Mouse (Mus musculus): ENCODE results near the gene Timm13.
A peak's percentile ranks its signal among the peaks of the same experiment; 100 is the strongest.

The Timm13 gene

DNA sequence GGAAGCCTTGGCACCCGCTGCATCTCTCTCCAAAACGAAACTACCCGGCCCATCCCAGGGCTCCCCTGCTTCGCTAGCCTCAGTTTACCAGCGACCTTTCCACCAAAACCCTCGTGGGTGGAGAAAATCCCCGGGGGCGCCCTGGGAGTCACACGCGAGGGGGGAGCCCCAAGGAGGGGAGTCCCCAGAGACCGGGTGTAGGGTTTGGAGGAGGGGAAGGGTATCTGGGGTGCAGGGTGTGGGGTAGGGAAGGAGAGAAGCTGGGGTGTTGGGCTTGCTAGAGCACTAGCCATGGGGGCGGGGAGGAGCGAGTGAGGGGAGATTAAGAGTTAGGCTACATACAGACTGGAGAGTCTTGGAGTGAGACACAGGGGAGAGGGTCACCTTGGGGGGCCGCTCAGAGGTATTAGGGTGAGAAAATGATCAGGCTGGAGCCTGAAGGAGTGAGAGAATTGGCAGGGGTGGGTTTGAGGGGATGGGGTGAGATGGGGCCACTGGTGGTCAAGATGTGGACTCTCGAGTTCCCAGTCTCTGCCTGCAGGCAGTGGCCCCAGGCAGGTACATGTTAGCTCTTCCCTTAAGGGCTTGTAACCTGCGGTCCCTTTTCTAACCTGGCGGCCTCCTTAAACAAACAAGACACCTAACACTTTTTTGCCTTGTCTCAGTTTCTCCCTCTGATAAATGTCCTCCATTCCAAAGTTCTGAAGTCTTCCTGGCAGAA is 32.1 kb upstream of the Timm13 start:
- DNase-seq (ENCODE audit: low spot score in 2 of 2): no peak

DNA sequence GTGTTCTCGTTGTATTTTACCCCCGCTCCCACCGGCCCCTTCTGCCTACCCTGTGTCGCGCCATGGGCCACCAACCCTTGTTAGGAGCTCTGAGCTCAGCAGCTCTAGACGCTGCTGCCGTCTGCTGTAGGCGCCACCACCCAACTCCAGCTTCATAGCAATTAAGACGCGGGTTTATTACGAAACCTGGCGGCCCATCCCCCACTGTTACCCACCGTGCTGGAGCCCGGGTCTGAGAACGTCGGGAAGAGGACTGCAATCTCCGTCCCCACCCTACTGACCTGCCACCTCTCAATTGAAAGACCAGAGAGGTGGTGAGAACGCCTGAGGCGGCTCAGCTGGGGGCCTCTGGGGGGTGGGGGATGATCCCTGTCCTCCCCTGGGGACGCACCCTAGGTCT is 31.4 kb upstream of the Timm13 start:
- peak in 1 of 2 experiments; percentile 70 for DNase-seq (ENCODE audit: low spot score in 2 of 2)

DNA sequence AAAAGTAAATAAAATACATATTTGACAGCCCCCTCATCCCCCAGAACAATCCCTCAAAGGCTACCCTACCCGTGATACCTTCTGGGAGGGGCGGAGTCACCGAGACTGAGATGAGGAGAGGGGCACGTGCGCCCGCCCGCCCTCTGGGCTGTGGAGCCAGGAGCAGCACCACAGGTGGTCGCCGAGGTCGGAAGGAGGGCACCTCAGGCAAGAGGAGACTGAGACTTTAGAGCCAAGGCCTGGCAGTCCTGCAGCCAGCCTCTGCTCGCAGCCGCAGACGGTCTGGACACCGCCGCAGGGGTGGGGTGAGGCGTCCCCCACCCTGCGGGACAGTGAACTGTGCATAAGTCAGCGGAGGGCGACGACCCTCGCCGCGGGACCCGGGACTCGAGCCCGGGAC is 30.9 kb upstream of the Timm13 start:
- DNase-seq (ENCODE audit: low spot score in 2 of 2): no peak

DNA sequence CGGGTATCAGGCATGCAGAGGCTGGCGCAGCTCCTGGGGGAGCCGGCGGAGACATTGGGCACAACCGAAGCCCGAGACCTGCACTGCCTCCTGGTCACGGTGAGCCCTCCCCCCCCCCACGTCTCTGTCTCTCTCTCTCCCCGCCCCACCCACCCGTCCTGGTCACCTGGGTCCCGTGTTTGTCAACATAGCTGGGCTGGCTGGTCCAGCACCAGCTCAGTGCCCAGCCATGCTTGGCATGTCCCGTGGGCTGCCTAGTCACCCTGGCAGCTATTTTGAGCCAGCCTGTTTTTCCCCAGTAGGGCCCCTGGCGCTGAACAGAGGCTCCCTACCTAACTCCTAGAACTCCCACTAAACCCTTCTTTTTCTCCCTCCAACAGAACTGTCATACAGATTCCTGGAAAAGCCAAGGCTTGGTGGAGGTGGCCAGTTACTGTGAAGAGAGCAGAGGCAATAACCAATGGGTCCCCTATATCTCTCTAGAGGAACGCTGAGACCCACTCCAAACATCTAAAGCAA is 30.4 kb upstream of the Timm13 start:
- DNase-seq (ENCODE audit: low spot score in 2 of 2): no peak

DNA sequence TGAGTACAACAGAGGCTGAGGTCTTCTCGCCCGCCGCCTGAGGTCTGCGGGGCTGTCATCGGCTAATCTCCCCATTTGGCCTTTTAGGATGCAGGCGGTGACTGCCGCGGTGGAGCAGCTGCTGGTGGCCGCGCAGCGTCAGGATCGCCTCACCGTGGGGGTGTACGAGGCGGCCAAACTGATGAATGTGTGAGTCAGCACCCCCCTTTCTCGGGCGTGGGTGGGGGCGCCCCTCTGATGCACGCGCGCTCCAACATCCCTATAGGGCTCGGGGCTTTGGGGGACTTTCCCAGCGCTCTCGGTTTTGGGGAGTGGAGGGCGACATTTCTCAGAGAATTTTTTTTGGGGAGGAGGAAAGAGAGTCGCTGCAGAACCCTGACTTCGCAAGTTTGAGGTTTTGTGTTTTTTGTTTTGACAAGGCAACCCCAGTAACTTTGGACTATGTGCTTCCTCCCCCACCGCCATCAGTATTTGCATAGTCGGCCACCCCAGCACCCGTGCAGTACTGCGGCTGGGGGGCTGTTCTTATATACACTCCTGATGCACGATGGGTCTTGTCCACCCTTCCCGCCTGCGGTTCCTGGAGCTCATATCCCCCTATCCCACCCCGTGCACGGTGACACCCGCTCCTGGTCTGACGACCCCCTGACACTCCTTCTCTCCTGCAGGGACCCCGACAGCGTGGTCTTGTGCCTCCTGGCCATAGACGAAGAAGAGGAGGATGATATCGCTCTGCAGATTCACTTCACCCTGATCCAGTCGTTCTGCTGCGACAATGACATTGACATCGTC is 29.8 kb upstream of the Timm13 start:
- no peak for DNase-seq (ENCODE audit: low spot score in 2 of 2)

DNA sequence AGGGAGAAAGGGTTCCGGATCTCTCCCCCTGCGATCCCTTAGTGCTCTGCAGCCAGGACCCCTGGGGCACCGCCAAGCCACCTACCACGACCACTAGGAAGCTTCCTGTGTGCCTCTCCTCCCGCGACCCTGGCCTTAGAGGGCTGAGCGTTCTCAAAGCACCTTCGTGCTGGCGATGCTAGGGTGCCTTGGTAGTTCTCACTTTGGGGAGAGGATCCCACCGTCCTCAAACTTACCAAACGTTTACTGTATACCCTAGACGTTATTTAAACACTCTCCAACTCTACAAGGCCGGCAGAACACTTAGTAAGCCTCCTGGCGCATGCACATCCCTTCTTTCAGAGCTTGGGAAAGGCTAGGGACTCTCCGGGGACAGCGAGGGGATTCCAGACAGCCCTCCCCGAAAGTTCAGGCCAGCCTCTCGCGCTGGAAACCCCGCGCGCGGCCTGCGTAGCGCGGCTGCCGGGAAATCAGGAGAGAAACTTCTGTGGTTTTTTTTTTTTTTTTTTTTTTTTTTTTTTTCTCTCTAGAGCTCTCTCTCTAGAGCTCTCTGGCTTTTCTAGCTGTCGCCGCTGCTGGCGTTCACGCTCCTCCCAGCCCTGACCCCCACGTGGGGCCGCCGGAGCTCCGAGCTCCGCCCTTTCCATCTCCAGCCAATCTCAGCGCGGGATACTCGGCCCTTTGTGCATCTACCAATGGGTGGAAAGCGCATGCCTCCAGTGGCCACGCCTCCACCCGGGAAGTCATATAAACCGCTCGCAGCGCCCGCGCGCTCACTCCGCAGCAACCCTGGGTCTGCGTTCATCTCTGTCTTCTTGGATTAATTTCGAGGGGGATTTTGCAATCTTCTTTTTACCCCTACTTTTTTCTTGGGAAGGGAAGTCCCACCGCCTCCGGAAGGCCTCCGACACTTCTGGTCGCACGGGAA is 28.8 kb upstream of the Timm13 start, which contains the start of gene Gadd45b:
Gene Gadd45b, plus strand, starts transcription at position 775 of the 928 bp plus-strand sequence.
- peak; percentile 99 to 100 for DNase-seq (ENCODE audit: low spot score in 2 of 2)

DNA sequence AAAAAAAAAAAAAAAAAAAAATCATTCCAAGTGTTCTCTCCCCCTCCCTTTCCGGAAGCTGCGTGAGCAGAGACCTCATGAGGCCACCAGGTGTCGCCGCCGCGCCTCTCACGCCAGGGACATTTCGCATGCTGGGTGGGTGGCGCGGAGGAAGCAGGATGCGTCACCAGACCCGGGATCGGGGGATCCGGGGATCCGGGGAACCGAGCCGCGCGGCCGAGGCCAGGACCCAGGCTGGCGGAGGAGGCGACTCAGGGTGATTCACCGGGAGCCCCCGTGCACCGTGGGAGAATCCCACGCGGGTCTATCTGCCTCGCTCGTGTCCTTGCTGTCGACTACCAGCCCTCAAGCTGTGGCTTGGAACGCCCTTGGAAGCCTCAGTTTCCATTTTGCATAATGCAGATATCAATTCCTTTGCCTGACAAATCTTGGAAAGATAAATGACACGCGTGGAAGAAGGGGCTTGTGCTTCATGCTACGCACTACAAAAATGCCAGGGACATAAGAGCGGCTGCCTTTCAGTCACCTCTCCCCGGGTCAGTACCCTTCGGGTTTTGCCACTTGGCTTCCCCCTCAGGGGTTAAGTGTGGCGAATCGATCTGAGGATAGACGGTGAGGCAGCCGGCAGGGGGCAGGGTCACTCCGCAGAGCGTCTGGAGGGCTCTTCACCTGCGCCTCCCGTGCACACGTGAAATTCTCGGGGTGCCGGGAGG is 28.0 kb upstream of the Timm13 start:
- DNase-seq (ENCODE audit: low spot score in 2 of 2): peak; percentile 95 to 96

DNA sequence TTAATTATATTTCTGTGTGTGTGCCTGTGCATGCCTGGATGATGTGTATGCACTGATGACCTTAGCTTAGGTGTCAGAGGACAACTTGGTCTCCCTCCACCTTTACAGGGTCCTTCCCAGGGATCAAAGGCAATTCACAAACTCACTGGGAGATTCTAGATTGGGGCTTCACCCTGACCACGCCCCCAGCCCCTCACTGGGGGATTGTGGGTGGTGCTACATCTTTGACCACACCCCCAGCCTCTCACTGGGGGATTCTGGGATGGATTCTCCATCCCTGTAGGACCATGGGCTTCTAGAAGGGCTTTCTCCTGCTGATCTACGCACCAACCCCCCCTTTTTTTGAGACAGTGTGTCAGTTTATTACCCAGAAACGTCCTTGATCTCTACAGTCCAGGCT is 24.7 kb upstream of the Timm13 start:
- no peak for DNase-seq (ENCODE audit: low spot score in 2 of 2)

DNA sequence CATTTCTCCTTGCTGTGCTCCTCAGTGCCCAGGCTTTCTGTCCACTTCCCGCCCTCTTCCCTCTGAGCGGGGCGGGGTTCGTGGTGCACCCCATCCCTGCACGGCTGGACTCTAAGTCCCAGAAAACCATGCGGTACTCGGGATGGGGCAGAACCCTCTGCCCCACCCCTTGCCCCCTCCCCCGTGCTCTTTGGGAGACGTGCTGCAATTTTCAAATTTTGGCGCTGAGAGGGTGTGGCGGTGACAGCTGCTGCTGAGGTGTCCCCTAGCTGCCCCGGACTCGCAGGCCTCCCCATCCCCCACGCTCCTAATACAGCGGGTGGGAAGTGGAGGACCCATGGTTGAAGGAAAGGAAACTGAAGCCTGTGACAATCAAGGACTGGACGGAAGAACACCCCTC is 21.2 kb upstream of the Timm13 start:
- DNase-seq (ENCODE audit: low spot score in 2 of 2): no peak

DNA sequence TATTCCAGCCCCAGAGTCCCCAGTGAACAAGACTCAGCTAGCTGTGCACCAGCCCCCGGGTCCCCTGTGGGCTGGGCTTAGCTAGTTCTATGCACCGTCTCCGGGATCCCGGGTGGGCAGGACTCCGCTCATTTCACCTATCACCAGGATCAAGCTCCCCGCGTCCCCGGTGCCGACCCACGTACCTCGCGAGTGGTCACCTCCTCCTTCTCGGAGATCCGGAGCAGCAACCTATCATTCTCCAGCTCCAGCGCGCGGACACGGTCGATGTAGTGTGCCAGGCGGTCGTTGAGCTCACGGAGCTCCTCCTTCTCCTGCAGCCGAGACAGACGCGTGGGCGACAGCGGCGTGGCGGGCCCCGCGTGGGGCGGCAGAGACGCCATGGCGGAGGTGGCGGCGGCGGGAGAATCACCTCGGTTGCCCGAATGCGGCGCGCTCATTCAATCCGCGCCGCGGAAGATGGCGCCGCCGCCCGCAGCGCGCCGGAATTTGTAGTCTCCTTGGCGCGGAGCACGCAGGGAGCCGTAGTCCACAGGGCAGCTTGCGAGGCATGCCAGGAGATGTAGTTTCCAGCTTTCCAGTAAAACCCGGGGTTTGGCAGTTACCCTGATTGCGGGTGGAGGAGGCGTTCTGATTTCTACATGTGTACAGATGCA is 17.1 kb upstream of the Timm13 start, which contains the start of gene Lmnb2:
Gene Lmnb2, minus strand, starts transcription at position 467 of the 656 bp plus-strand sequence.
- DNase-seq (ENCODE audit: low spot score in 2 of 2): peak; percentile 91 to 92

DNA sequence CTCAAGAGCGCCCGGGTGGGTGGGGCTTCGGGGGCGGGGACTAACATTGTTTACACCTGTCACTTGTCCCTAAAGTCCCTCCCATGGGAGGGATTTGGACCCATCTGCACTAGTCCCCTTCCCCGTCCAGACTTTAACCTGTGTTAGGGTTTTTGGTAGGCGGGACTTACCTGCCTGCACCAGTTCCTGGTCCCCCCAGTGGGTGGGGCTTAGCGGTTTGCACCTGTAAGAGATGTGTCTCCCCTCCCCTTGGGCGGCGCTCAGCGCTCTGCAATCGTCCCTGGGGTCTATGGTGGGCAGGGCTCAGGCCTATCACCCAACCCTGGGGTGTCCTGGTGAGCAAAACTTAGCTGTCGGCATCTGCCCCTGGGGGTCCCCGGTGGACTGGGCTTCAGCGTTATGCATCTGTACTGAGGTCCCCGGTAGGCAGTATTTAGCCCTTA is 16.6 kb upstream of the Timm13 start:
- no peak for DNase-seq (ENCODE audit: low spot score in 2 of 2)

DNA sequence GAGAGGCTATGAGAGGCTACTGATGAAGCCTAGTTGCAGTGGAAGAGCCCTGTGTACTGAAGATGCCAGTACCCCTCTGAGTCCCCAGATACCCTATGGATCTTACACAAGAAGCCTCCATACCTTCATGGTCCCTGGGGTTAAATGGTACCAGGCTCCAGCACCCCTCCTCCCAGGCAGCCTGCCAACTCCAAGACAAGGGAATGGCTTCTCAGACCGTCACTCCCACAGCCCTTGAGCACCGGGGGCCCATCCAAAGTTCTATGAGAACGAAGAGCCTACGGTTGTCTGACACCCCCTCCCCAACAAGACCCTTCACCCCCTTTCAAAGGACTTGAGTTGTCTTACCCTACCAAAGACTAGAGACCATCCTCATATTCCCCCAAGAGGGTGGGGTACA is 15.0 kb upstream of the Timm13 start:
- no peak for DNase-seq (ENCODE audit: low spot score in 2 of 2)

DNA sequence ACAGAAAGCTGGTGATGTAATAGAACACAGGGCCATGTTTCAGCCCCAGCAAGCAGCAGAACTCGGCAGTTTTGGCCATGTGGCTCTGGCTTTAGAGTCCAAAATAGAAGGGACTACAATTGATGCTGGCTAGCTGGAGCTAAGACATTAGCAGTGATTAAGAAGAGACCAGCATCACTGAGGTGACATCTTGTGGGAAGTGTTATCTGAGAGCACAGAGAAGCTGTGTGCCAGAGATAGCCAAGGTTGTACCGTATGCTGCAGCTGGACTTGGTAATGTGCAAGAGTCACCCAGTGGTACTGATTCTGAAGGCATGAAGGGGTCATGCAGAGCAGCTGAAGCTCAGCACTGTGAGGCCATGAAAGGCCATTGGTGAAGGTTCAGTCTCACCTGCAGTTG is 14.5 kb upstream of the Timm13 start:
- DNase-seq (ENCODE audit: low spot score in 2 of 2): no peak

DNA sequence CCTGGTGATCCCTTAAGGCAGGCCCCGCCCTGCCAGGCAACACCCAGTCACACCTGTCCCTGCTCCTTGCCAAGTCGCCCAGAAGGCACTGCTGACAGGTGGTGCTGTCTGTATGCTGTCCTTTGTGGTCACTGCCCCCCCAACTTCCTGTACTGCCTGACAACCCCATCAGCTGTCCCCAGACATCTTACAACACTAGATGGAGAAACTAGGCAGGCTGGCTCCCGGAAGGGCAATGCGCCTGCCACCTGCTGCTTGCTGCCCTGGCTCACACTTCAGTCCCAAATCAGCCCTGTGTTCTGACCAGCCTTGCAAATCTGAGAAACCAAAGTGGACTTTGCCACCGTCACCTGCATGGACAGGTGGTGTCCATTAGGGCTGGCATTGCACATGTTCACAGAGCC is 13.5 kb upstream of the Timm13 start:
- DNase-seq (ENCODE audit: low spot score in 2 of 2): no peak

DNA sequence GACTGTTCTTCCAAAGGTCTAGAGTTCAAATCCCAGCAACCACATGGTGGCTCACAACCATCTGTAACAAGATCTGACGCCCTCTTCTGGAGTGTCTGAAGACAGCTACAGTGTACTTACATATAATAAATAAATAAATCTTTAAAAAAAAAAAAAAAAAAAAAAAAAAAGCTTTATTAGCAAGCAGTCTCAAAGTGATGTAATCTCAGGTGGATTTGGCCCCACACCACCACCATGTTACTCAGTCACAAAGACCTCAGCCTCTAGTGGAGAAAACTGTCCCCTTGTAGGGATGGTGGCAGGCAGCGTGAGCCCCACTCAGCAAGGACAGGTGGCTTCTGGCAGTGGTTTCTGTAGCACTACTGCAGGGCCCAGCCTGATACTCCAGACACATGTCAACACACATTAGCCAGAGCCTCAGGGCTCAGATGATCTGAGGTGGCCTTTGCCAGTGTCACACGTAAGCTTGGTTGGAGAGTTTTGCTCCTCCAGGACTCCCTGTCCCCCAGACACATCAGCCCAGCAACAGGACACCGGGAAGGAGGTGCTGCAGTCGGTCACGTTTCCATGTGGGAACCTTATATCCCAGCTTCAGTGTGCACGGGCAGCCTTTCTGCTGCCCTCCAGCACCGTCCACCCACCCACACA is 12.7 kb upstream of the Timm13 start:
- DNase-seq (ENCODE audit: low spot score in 2 of 2): no peak

DNA sequence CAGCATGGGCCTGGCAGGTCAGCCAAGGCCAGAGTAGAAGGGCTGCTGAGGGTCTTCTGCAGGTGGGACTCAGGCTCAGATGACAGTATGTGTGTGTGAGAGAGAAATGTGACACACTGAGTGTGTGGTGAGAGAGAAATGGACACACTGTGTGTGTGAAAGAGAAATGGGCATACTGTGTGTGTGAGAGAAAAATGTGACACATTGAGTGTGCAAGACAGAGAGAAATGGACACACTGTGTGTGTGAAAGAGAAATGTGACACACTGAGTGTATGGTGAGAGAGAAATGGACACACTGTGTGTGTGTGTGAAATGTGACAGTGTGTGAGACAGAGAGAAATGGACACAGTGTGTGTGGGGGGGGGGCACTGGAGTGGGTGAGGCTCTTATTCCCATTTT is 11.1 kb upstream of the Timm13 start:
- DNase-seq (ENCODE audit: low spot score in 2 of 2): no peak

DNA sequence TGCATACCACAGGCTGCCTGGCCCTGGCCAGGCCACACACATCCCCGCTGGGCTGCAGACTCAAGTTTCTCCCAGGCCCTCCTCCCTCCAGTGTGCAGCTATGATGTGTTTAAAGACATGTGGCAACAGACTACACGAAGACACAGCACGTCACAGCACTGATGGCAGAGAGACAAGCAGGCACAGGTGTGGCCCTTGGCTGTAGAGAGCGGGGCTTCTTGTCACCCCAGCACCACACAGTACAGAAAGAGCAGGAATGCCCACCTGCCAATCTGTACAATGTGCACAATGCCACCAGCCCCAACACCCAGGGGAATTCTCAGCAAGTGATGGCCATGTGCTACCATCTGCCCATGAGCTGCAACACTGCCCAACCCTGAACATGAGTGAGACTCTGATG is 10.6 kb upstream of the Timm13 start:
- DNase-seq (ENCODE audit: low spot score in 2 of 2): no peak

DNA sequence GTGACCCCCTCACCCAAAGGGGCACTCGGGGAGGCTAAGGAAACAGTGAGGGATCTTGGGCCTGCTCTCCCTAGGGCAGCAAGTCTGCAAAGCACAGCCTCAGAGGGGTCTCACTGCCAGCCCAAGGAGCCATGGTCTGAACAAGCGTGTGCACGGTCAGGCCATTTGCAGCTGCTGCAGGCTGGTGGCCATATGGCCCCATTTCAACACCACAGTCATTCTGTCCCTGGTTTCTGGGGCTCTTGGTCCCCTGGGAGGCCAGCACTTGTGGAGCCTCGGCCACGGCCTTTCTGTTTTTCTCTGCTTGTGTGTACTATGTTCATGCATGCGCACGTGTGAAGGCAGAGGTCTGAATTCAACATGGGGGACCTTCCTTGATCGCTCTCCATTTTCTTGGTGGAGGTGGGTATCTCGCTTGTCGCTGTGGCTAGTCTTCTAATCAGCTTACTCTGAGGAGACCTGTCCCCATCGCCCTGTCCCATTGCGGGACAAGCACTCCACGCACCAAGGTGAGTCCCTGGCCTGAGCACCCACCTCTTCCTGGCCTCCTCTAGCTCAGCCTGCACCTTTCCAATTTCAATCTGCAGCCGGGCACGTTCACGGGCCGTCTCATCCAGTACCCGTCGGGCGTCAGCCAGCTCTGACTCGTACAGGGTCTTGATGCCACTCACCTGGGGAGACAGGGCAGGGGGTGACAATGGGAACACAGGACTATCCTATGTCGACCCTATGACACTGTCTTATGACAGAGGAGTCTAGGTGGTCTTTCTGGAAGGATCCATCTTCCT is 8.8 kb upstream of the Timm13 start:
- no peak for DNase-seq (ENCODE audit: low spot score in 2 of 2)

DNA sequence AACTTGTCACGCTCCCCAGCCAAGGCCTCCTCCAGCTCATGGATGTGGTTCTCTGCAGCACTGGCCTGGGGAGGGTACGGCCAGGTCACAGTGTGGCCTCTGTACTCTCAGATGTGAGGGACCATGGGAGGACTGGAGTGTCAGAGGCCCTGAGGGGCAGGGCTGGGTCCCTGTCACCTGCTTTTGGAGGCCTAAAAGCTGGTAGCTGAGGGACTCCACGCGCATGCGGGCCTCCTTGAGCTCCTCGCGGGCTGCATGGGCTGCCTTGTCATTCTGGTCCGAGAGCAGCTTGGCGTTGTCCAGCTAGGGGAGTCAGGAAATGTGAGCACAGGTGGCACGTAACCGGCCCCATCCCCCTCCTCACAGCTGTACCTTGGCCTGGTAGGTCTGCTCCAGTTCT is 3.9 kb upstream of the Timm13 start:
- DNase-seq (ENCODE audit: low spot score in 2 of 2): no peak

Measured in right cerebral cortex, postnatal 10 days (tissue).